Mouse (Mus musculus): ENCODE data around the gene Sox10.

DNA sequence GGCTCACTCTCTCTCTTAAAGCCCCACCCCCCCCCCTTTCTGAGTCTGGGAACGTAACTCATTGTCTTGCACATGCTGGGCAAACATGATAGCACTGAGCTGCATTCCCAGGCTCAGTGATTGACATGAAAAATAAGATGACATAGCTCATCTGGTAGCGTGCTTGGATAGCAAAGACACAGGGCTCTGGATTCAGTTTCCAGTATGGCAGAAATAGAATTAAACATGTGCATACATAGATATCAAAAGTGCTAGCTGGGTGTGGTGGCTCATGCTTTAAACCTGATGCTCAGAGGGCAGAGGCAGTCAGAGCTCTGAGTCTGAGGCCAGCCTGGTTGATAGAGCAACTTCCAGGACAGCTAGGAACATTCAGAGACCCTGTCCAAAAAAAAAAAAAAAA is 59.2 kb downstream of the Sox10 start:
- TF ChIP-seq CTCF (IDR thresholded peaks at IDR 0.05; ENCODE audit: insufficient read depth, low read length) = no peak
- TF ChIP-seq POLR2A (IDR thresholded peaks at IDR 0.05; ENCODE audit: borderline replicate concordance, extremely low read depth, low read depth, low read length) = no peak
